Mouse (Mus musculus) heart, postnatal 0 days (tissue): ENCODE measurements around the gene Irf1. TPM values are rescaled to one million over a fixed set of nuclear protein-coding genes. Genes with fewer than 3 reads are reported as not detected.

Experiments
- ATAC-seq: fragments of 200-750 bp; cut with Nextera tagmentation; 2 replicates; pipeline ENCODE4 v1.8.0; 2017; ENCODE audit warnings: low read depth, moderate number of reproducible peaks, moderate library complexity; ENCODE audit not compliant: insufficient read depth
- DNase-seq: peaks from one replicate; pipeline ENCODE4 v3.0.0-alpha.2; 2016; ENCODE audit warnings: low spot score
- H3K27ac ChIP-seq: fragments of 300-500 bp; sonication (generic); 2 replicates; pipeline ENCODE4 v1.5.1; 2014; ENCODE audit warnings: low read depth, mild to moderate bottlenecking
- H3K27me3 ChIP-seq: fragments of 300-500 bp; sonication (generic); 2 replicates; pipeline ENCODE4 v1.6.1; 2014; ENCODE audit warnings: low read length, mixed read lengths; ENCODE audit not compliant: control insufficient read depth, insufficient read depth
- H3K36me3 ChIP-seq: fragments of 300-500 bp; sonication (generic); replicated peaks from 2 replicates; pipeline ENCODE4 v1.6.1; 2014; ENCODE audit warnings: low read length, mixed read lengths; ENCODE audit not compliant: control insufficient read depth, insufficient read depth
- H3K4me1 ChIP-seq: fragments of 300-500 bp; sonication (generic); 2 replicates; pipeline ENCODE4 v1.6.1; 2014; ENCODE audit warnings: antibody characterized with exemption; ENCODE audit not compliant: control insufficient read depth, insufficient read depth
- H3K4me2 ChIP-seq: fragments of 300-500 bp; sonication (generic); 2 replicates; pipeline ENCODE4 v1.6.1; 2014; ENCODE audit warnings: low read depth, mild to moderate bottlenecking, low read length, moderate library complexity
- H3K4me3 ChIP-seq: fragments of 300-500 bp; sonication (generic); 2 replicates; pipeline ENCODE4 v1.5.1; 2014; ENCODE audit warnings: low read depth, low read length
- H3K9ac ChIP-seq: fragments of 300-500 bp; sonication (generic); replicated peaks from 2 replicates; pipeline ENCODE4 v1.6.1; 2014; ENCODE audit warnings: low read depth, low read length, mixed read lengths
- H3K9me3 ChIP-seq: fragments of 300-500 bp; sonication (generic); replicated peaks from 2 replicates; pipeline ENCODE4 v1.6.1; 2016; ENCODE audit warnings: low read length; ENCODE audit not compliant: control insufficient read depth
- CTCF ChIP-seq: IDR thresholded peaks from 2 replicates; pipeline ENCODE4 v1.5.1; 2016; ENCODE audit warnings: antibody characterized with exemption, control low read depth, low read depth
- EP300 ChIP-seq: IDR thresholded peaks from 2 replicates; pipeline ENCODE4 v1.6.1; 2016; ENCODE audit warnings: antibody characterized with exemption, low read depth
- WGBS: fragments of 180-500 bp; shearing (Covaris S2); extraction: QIAGEN DNeasy Blood & Tissue Kit; methylation state at CpG from one replicate; pipeline ENCODE4 v1.1.7; 2014; 5-methylcytosine and 5-hydroxymethylcytosine counted together
- polyA plus RNA-seq: library from polyadenylated mRNA; unstranded; fragments of >200 nt; fragmentation: Nextera tagmentation; extraction: Ambion mirVana; gene quantifications from 2 replicates; pipeline ENCODE4 v1.2.1, GENCODE M21; 2015
- total RNA-seq: library from RNA; depleted of rRNA; stranded (reverse); fragments of >200 nt; gene quantifications from 2 replicates; pipeline ENCODE4 v1.2.3, GENCODE M21; 2014; ENCODE audit warnings: low replicate concordance

Irf1 gene
- total and polyA plus RNA-seq, 2 experiments from 2014 or later, result 9.1 to 9.4 TPM

GRCm38 (mm10) chr11:53734970-53735681, 34.7 kb upstream of the Irf1 start:
- H3K27ac ChIP-seq, result no peak overlapping the region
- TF ChIP-seq CTCF (no peak), EP300 (no peak)
- H3K4me2 ChIP-seq, result no peak overlapping the region
- no peak overlapping the region for H3K9ac ChIP-seq
- ATAC-seq, result no peak
- no peaks in the 10 kb centered on the region for H3K36me3 ChIP-seq
- DNase-seq, result no peak
- no peaks in the 10 kb centered on the region for H3K4me1 ChIP-seq
- no peaks in the 10 kb centered on the region for H3K27me3 ChIP-seq
- no peak overlapping the region for H3K4me3 ChIP-seq
- no peaks in the 10 kb centered on the region for H3K9me3 ChIP-seq
- 67% methylated on average over 18 of the region's 18 CpGs for WGBS

- Histone ChIP-seq H3K27ac (no peak overlapping the region), H3K4me3 (no peak overlapping the region), H3K36me3 (no peaks in the 10 kb centered on the region), H3K9me3 (no peaks in the 10 kb centered on the region), H3K4me1 (no peaks in the 10 kb centered on the region), H3K27me3 (no peaks in the 10 kb centered on the region), H3K4me2 (peak overlapping the region; percentile 34), H3K9ac (no peak overlapping the region)
- peak; percentile 62 for DNase-seq
- peak; percentile 78 for ATAC-seq
- TF ChIP-seq CTCF, result peak; percentile 89
- TF ChIP-seq EP300, result no peak
- 27% methylated on average over 17 of the region's 17 CpGs for WGBS
Measured at GRCm38 (mm10) chr11:53735682-53736245, 34.0 kb upstream of the Irf1 start.

- DNase-seq (peak; percentile 84), ATAC-seq (peak; percentile 77)
- no peaks in the 10 kb centered on the region for H3K4me1 ChIP-seq
- 0 out of 2 replicates have a peak overlapping the region, but pooled peaks have one; percentile 5 for H3K27ac ChIP-seq
- H3K9me3 ChIP-seq, result no peaks in the 10 kb centered on the region
- TF ChIP-seq EP300, result no peak
- peak; percentile 84 for TF ChIP-seq CTCF
- H3K36me3 ChIP-seq, result no peaks in the 10 kb centered on the region
- H3K9ac ChIP-seq, result no peak overlapping the region
- H3K4me3 ChIP-seq, result no peak overlapping the region
- 45% methylated on average over 14 of the region's 14 CpGs for WGBS
- H3K4me2 ChIP-seq, result no peak overlapping the region
- H3K27me3 ChIP-seq, result no peaks in the 10 kb centered on the region
Measured at GRCm38 (mm10) chr11:53736771-53737572, 32.8 kb upstream of the Irf1 start.

- Histone ChIP-seq H3K9ac (no peak overlapping the region), H3K27me3 (no peaks in the 10 kb centered on the region), H3K27ac (0 out of 2 replicates have a peak overlapping the region, but pooled peaks have one; percentile 5), H3K4me2 (no peak overlapping the region), H3K9me3 (no peaks in the 10 kb centered on the region), H3K4me1 (no peaks in the 10 kb centered on the region), H3K4me3 (no peak overlapping the region), H3K36me3 (no peaks in the 10 kb centered on the region)
- TF ChIP-seq CTCF, result peak; percentile 64
- no peak for TF ChIP-seq EP300
- ATAC-seq, result peak; percentile 67
- peak; percentile 43 for DNase-seq
- 25% methylated on average over 6 of the region's 6 CpGs for WGBS
Measured at GRCm38 (mm10) chr11:53737573-53737946, 32.3 kb upstream of the Irf1 start.

GRCm38 (mm10) chr11:53742353-53742752, 27.5 kb upstream of the Irf1 start:
- Histone ChIP-seq H3K36me3 (no peaks in the 10 kb centered on the region), H3K9ac (no peak overlapping the region), H3K9me3 (no peaks in the 10 kb centered on the region), H3K27ac (no peak overlapping the region), H3K27me3 (no peaks in the 10 kb centered on the region), H3K4me2 (no peak overlapping the region), H3K4me3 (no peak overlapping the region), H3K4me1 (no peaks in the 10 kb centered on the region)
- TF ChIP-seq EP300, result no peak
- TF ChIP-seq CTCF, result peak; percentile 47
- 11% methylated on average over 5 of the region's 5 CpGs for WGBS
- peak; percentile 44; the same call in 1 of the 2 replicates for ATAC-seq
- DNase-seq, result peak; percentile 36
